Mouse (Mus musculus) embryonic facial prominence, embryonic 11.5 days (tissue): Measurements from ENCODE around the gene Fars2. TPM values are rescaled to one million over a fixed set of nuclear protein-coding genes. Genes with fewer than 3 reads are reported as not detected.

Experiments
- ATAC-seq: fragments of 200-750 bp; cut with Nextera tagmentation; replicated peaks from 2 replicates; pipeline ENCODE4 v1.8.0; 2017; ENCODE audit warnings: low read depth; ENCODE audit not compliant: insufficient number of reproducible peaks, low FRiP score, low TSS enrichment
- DNase-seq: peaks from one replicate; pipeline ENCODE4 v3.0.0-alpha.2; 2015; ENCODE audit warnings: low spot score
- H3K27ac ChIP-seq: fragments of 300-500 bp; sonication (generic); replicated peaks from 2 replicates; pipeline ENCODE4 v1.5.1; 2014; ENCODE audit warnings: mild to moderate bottlenecking, low read depth, low read length, control low read depth
- H3K27me3 ChIP-seq: fragments of 300-500 bp; sonication (generic); 2 replicates; pipeline ENCODE4 v1.6.1; 2014; ENCODE audit warnings: mild to moderate bottlenecking, low read length, moderate library complexity, mixed read lengths; ENCODE audit not compliant: control insufficient read depth, insufficient read depth
- H3K36me3 ChIP-seq: fragments of 300-500 bp; sonication (generic); replicated peaks from 2 replicates; pipeline ENCODE4 v1.6.1; 2014; ENCODE audit warnings: low read depth, mild to moderate bottlenecking, low read length, moderate library complexity, mixed read lengths; ENCODE audit not compliant: control insufficient read depth, insufficient read depth
- H3K4me1 ChIP-seq: fragments of 300-500 bp; sonication (generic); 2 replicates; pipeline ENCODE4 v1.6.1; 2014; ENCODE audit warnings: low read length, mixed read lengths; ENCODE audit not compliant: control insufficient read depth, insufficient read depth
- H3K4me2 ChIP-seq: fragments of 300-500 bp; sonication (generic); 2 replicates; pipeline ENCODE4 v1.6.1; 2014; ENCODE audit warnings: low read depth, mild to moderate bottlenecking, control low read depth, low read length, moderate library complexity
- H3K4me3 ChIP-seq: fragments of 300-500 bp; sonication (generic); 2 replicates; pipeline ENCODE4 v1.5.1; 2014; ENCODE audit warnings: low read depth, low read length, control low read depth
- H3K9ac ChIP-seq: fragments of 300-500 bp; sonication (generic); replicated peaks from 2 replicates; pipeline ENCODE4 v1.6.1; 2014; ENCODE audit warnings: mild to moderate bottlenecking, control low read depth, low read length
- H3K9me3 ChIP-seq: fragments of 300-500 bp; sonication (generic); replicated peaks from 2 replicates; pipeline ENCODE4 v1.6.1; 2016; ENCODE audit warnings: mild to moderate bottlenecking, low read length, inconsistent platforms, mixed read lengths; ENCODE audit not compliant: control insufficient read depth
- WGBS: fragments of 180-500 bp; shearing (Covaris S2); extraction: QIAGEN DNeasy Blood & Tissue Kit; methylation state at CpG from one replicate; pipeline ENCODE4 v1.1.7; 2014; 5-methylcytosine and 5-hydroxymethylcytosine counted together
- polyA plus RNA-seq: library from polyadenylated mRNA; unstranded; fragments of >200 nt; fragmentation: Nextera tagmentation; extraction: Ambion mirVana; gene quantifications from 2 replicates; pipeline ENCODE4 v1.2.1, GENCODE M21; 2014

Fars2 gene
- polyA plus RNA-seq, 1 experiment from 2014 or later: 28.1 TPM

GRCm38 (mm10) chr13:36562447-36563441, 445.5 kb downstream of the Fars2 start:
- no peak overlapping the region for H3K4me3 ChIP-seq

GRCm38 (mm10) chr13:36564764-36565315, 447.6 kb downstream of the Fars2 start:
- Histone ChIP-seq H3K36me3 (no peaks in the 10 kb centered on the region), H3K4me3 (no peak overlapping the region), H3K4me1 (no peaks in the 10 kb centered on the region), H3K4me2 (no peak overlapping the region), H3K27ac (no peak overlapping the region), H3K9me3 (no peaks in the 10 kb centered on the region), H3K27me3 (no peaks in the 10 kb centered on the region), H3K9ac (no peak overlapping the region)
- DNase-seq: no peak
- 0 out of 2 replicates have a peak, but pooled peaks have one; percentile 59 for ATAC-seq
- WGBS: 40% methylated on average over 5 of the region's 6 CpGs

More at GRCm38 (mm10) chr13:36562447-36563441, 445.5 kb downstream of the Fars2 start:
- ATAC-seq (0 out of 2 replicates have a peak, but pooled peaks have one; percentile 34), DNase-seq (no peak)
- Histone ChIP-seq H3K36me3 (no peaks in the 10 kb centered on the region), H3K9me3 (no peaks in the 10 kb centered on the region), H3K4me1 (no peaks in the 10 kb centered on the region), H3K27me3 (no peaks in the 10 kb centered on the region), H3K27ac (no peak overlapping the region), H3K4me2 (no peak overlapping the region), H3K9ac (no peak overlapping the region)
- 66% methylated on average over 16 of the region's 16 CpGs for WGBS

- H3K9ac ChIP-seq: no peak overlapping the region
- DNase-seq: no peak
- H3K4me2 ChIP-seq: no peak overlapping the region
- ATAC-seq: no peak
- H3K4me1 ChIP-seq: no peaks in the 10 kb centered on the region
- H3K27me3 ChIP-seq: no peaks in the 10 kb centered on the region
- no peak overlapping the region for H3K27ac ChIP-seq
- no peaks in the 10 kb centered on the region for H3K9me3 ChIP-seq
- no peak overlapping the region for H3K4me3 ChIP-seq
- no peaks in the 10 kb centered on the region for H3K36me3 ChIP-seq
- 66% methylated on average over 4 of the region's 4 CpGs for WGBS
Observed at GRCm38 (mm10) chr13:36576781-36577180, 459.6 kb downstream of the Fars2 start.

- ATAC-seq (no peak), DNase-seq (no peak)
- no peak overlapping the region for H3K27ac ChIP-seq
- peaks cover 4% of the 10 kb centered on the region for H3K4me1 ChIP-seq
- WGBS: 51% methylated on average over 7 of the region's 7 CpGs
- no peaks in the 10 kb centered on the region; the same call in 1 of the 2 replicates for H3K27me3 ChIP-seq
- no peaks in the 10 kb centered on the region for H3K9me3 ChIP-seq
- H3K9ac ChIP-seq: no peak overlapping the region; the same call in 1 of the 2 replicates
- H3K4me2 ChIP-seq: no peak overlapping the region
- no peak overlapping the region for H3K4me3 ChIP-seq
- H3K36me3 ChIP-seq: no peaks in the 10 kb centered on the region
Observed at GRCm38 (mm10) chr13:36577916-36578568, 460.8 kb downstream of the Fars2 start.

- ATAC-seq: peak; percentile 95
- no peaks in the 10 kb centered on the region; the same call in 1 of the 2 replicates for H3K27me3 ChIP-seq
- peak overlapping the region; percentile 43 for H3K4me3 ChIP-seq
- H3K36me3 ChIP-seq: no peaks in the 10 kb centered on the region
- peak; percentile 89 for DNase-seq
- H3K27ac ChIP-seq: no peak overlapping the region
- peaks cover 8% of the 10 kb centered on the region for H3K4me1 ChIP-seq
- WGBS: 3% methylated on average over 41 of the region's 41 CpGs
- H3K9ac ChIP-seq: peak overlapping the region; percentile 75
- peak overlapping the region; percentile 61 for H3K4me2 ChIP-seq
- no peaks in the 10 kb centered on the region for H3K9me3 ChIP-seq
Observed at GRCm38 (mm10) chr13:36578569-36579333, 461.5 kb downstream of the Fars2 start.

- Histone ChIP-seq H3K36me3 (no peaks in the 10 kb centered on the region), H3K9ac (peak overlapping the region; percentile 6; the same call in 1 of the 2 replicates), H3K4me1 (peaks cover 8% of the 10 kb centered on the region), H3K9me3 (no peaks in the 10 kb centered on the region), H3K27ac (0 out of 2 replicates have a peak overlapping the region, but pooled peaks have one; percentile 28), H3K4me3 (no peak overlapping the region), H3K4me2 (peak overlapping the region; percentile 27; the same call in 1 of the 2 replicates), H3K27me3 (no peaks in the 10 kb centered on the region; the same call in 1 of the 2 replicates)
- DNase-seq (peak; percentile 65), ATAC-seq (no peak)
- 7% methylated on average over 10 of the region's 10 CpGs for WGBS
Observed at GRCm38 (mm10) chr13:36582406-36583070, 465.3 kb downstream of the Fars2 start.
